Mouse (Mus musculus) adrenal gland, postnatal 36 days (tissue): ENCODE data around the gene Tmem131. TPM values are rescaled to one million over a fixed set of nuclear protein-coding genes. Genes with fewer than 3 reads are reported as not detected.
A peak's percentile ranks its signal among the peaks of the same experiment; 100 is the strongest.

ENCODE experiments used
- DNase-seq, 2 experiments: peaks; one replicate each; pipeline ENCODE4 v3.0.0; 2021; ENCODE audit warnings: mixed read lengths in 1 of 2
- total RNA-seq, 2 experiments: library from RNA; stranded (reverse); gene quantifications; 2 replicates each; pipeline ENCODE4 v1.2.3; 2021

Tmem131 gene
- total RNA-seq, 2 experiments from 2014 or later: 40.1 to 46.7 TPM

DNA sequence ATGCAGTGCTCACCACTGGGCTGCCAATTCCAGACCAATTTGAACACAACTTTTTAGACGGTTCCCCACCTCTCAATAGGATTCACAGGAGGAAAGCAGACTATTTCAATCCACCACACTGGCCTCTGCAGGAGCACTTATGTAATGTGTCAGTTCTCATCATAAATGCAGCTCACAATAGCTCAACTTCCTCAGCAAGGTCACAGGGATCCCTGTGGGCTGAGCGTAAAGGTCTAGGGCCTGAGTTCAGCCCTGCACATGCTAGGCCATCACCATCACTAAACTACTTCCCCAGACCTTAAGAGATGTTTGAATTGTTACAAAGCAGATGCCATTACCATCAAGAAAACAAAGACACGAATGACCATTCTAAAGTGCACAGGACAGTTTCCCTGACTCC is 58.9 kb downstream of the Tmem131 start:
- DNase-seq: no peak

DNA sequence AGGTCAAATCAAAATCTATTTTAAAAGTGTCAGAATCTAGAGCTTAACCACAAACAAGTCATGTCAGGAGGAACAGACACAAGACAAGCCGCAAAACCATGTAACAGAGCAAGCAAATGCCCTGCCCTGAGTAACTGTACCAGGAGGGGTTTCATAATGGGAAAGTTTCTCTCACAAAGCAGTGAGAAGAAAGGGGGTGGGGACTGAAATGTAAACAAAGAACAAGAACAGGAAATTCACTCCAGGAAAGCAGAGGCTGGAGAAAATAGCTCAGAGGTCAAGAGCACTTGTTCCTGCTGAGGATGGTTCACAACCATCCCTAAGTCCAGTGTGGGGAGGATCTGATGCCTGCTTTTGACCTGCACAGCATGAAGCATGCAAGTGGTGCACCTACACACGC is 59.7 kb downstream of the Tmem131 start:
- DNase-seq: no peak

GRCm38 (mm10) chr1:36879154-36879553 is 64.3 kb downstream of the Tmem131 start:
- DNase-seq: no peak

DNA sequence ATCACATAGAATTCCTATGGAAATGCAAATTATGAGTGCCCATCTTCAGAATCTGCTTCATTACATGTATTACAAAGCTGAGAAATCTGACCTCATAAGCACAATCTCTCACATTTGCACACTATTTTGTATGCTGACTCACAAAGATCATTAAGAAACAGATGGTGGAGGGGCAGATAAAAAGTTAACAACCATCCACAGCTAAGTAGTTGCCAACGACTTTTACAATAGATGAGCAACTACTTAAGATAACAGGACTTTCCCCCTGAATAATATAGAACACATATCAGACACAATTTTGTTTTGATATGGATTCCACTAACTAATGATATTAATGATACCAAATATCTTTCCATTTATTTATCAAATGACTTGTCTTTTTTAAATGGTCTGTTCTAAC is 66.3 kb downstream of the Tmem131 start:
- DNase-seq: no peak

DNA sequence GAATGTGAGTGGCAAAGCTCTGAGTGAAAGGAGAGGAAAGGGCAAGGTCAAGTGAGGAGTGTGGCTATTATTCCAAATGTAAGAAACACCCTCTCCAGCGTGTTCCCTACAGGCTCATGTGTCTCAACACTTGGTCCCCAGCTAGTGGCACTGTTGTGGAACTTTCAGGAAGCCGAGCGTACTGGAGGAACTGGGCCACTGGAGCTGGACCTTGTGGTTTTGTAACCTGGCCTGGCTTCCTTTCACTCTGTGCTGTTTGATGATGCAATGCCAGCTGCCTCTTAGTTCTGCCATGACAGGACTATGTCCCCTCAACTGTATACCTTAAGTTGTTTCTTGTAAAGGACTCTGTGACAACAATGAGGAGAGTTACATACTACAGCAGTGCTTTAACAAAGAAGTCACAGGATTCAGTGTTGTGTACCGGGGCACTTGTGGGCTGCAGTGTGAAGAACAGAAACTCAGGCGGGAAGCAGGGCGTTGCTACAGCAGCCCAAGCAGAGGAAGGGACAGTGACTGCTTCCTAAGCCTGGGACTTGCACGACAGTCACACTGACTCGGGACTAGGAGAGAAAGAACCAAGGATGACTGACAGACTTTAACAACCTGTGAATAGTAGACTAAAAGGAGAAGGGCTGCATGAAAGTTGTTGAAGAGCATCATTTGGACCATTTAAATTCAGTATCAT is 68.4 kb downstream of the Tmem131 start:
- peak; percentile 10 to 21 for DNase-seq

- DNase-seq: peak in 1 of 2 experiments; percentile 22
Observed at GRCm38 (mm10) chr1:36871238-36871637, 72.2 kb downstream of the Tmem131 start.

DNA sequence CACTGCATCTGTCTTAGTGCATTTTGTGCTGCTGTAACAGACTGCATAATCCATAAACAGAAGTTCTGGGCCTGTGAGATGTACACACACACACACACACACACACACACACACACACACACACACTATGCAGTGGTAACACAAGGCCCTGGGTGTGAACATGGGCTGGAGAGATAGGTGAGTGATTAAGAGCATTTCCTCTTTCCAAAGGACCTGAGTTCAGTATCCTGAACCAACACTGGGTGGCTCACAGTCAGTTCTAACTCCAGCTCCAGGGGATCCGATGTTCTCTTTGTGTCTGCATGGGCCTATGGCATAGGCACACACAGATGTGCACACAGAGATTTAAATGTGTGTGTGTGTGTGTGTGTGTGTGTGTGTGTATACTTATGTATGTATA is 72.9 kb downstream of the Tmem131 start:
- DNase-seq: no peak

DNA sequence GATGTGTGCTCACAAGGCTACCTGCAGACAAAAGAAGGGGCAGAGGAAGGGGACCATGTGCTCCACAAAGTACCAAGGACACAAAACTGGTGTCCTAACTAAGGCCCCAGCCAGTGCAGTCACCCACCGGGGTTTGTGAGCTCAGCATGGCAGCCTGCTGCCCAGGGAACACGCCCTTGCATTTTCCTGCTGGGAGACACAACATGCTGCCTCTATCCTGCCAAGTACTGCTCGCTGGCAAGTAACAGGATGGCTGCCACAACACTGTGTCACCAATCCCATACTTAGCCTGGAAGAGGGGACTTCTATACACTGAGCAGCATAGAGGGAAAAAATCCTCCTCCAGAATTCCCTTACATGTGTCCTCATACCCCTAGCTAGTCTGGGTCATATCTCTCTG is 78.7 kb downstream of the Tmem131 start:
- no peak for DNase-seq

- no peak for DNase-seq
Observed at GRCm38 (mm10) chr1:36861775-36862174, 81.7 kb downstream of the Tmem131 start.

- DNase-seq: no peak
Observed at GRCm38 (mm10) chr1:36860876-36861275, 82.6 kb downstream of the Tmem131 start.

GRCm38 (mm10) chr1:36860431-36860849 is 83.0 kb downstream of the Tmem131 start:
- DNase-seq: no peak

GRCm38 (mm10) chr1:36857081-36857480 is 86.4 kb downstream of the Tmem131 start:
- no peak for DNase-seq

- no peak for DNase-seq
Observed at GRCm38 (mm10) chr1:36854198-36854765, 89.2 kb downstream of the Tmem131 start.

- DNase-seq: no peak
Observed at GRCm38 (mm10) chr1:36852085-36852484, 91.4 kb downstream of the Tmem131 start.

- DNase-seq: no peak
Observed at GRCm38 (mm10) chr1:36851392-36851791, 92.1 kb downstream of the Tmem131 start.

DNA sequence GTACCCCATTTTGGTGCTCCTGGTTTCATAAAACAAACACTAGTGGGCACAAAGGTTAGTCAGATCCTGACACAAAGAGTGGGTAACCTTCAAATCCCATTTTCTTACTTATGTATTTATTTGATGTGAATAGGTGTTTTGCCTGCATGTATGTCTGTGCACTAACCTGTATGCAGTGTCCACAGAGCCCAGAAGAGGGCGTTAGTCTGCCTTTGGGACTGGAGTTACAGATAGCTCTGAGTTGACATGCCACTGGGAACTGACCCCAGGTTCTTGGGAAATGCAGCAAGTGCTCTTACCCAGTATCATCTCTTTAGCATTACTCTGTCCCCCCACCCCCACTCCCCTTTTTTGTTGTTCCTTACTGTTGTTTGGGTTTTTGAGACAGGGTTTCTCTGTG is 95.4 kb downstream of the Tmem131 start:
- DNase-seq: no peak

GRCm38 (mm10) chr1:36847276-36847675 is 96.2 kb downstream of the Tmem131 start:
- DNase-seq: no peak

DNA sequence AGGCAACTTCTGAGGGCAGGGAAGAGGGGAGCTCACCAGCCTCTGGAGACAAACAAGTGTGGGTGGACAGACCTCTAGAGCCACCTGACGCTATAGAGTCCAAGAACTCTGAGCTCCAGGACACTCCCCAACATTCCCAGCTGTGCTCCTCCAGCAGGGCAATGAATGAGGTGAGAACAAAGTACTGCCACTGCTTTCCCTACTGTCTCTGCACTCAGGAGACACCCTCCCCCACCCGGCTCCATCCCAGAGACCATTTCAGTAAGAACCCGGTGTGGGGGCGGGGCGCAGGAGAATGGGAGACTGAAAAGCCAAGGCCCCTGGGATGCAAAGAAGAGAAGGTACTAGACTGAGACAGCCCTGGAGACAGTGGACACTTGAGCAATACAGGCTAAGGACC is 98.4 kb downstream of the Tmem131 start:
- no peak for DNase-seq

DNA sequence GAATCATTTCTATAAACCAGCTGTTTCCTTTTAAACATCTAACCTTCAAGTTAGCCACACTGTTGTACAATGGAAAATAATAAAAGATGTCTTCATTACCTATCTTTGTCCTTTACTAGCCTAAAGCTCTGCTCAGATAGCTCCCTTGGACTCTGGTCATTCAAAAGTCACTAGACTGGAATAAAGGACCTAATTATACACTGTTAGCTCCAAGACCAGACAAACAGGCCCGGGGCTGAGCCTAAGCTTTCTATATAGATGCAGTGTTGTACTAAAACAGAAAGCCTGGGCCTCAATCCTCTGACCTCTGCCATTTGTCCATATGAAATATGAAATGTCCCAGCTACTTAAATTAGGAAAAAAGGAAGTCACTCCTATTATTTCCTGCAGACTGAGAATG is 101.7 kb downstream of the Tmem131 start:
- no peak for DNase-seq

- DNase-seq: no peak
Observed at GRCm38 (mm10) chr1:36840959-36841358, 102.5 kb downstream of the Tmem131 start.

DNA sequence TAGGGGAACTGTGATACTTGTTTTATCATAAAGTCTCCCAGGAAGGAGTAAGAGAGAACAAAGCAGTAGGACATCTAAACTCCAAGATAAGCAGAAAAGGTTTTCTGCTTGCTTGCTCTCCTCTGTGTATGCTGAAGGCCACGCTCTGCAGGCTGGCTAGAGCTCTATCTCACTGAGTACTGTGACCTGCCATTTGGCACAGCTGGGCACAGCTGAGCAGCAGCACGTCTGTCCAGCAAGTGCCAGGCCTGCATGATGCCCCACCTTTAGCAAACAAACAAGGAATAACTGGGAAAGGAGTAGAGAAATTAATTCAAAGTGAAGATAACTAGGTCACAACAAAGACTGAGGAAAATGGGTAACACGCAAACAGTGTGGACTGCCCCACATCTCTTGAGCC is 103.6 kb downstream of the Tmem131 start:
- peak; percentile 11 to 22 for DNase-seq

DNA sequence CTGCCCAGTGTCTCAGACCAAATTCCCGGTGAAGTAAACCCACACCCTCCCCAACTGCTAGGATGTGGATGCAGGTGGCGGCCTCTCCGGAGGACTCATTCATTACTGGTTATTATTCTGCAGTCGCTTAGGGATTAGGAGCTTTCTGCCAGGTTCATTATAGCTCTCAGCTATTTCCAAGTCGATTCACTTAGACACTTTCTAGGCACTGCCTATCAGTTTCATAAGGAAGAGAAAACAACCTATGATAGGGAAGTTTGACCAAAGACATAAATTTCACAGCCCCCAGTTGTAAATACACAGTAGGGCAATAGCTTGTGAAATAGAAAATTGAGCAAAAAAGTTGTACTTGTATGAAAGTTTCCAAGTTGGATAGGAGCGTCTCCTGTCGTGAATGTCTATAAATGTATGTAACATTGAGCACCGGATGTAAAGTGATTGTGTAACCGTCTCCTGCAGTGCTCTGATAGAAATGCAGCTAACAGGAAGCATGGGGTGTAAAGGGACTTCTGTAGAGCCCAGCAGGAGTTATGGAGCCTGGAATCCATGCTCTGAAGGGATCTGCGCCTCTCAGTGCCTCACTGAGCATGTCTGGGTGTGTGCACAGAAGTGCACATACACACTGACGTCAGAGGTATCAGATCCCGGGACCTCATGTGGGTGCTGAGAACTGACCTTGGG is 107.1 kb downstream of the Tmem131 start:
- no peak for DNase-seq

GRCm38 (mm10) chr1:36835593-36835992 is 107.9 kb downstream of the Tmem131 start:
- DNase-seq: no peak

DNA sequence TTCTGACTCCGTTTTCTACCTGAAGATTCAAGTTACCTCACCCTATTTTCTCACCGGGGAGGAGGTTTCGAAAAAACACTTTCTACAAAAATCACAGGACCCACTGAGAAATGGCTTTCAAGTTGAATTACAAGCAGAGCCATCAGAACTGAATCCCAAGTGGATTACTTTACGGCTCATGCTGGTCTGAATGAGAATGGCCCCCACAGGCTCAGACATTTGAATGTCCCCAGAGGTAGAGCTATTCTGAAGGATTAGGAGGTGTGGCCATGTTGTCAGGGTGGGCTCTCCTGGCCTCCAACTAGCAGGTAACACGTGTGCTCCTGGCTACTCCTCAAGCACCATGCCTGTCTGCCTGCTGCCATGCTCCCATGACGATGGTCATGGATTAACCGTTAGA is 109.4 kb downstream of the Tmem131 start:
- DNase-seq: no peak
